Mouse (Mus musculus) granulocyte monocyte progenitor cell, adult 5-6 weeks (primary cell): ENCODE measurements around the gene Tchhl1. TPM values are rescaled to one million over a fixed set of nuclear protein-coding genes. Genes with fewer than 3 reads are reported as not detected.
"Not testable (repeated sequence)": the region's sequence is repeated elsewhere in the genome, so short reads cannot be mapped to it uniquely, and the experiment has no call there.

Experiments used
- ATAC-seq: replicated peaks from 2 replicates; pipeline ENCODE4 v1.8.0; 2016; ENCODE audit warnings: mild to moderate bottlenecking, moderate TSS enrichment, inconsistent platforms; ENCODE audit not compliant: poor library complexity, severe bottlenecking
- total RNA-seq, 2 experiments: library from RNA; stranded (forward) in 1 of 2; stranded (reverse) in 1 of 2; fragments of 200-712, 200-1000 nt in 1 of 2; fragments of >200 nt in 1 of 2; fragmentation: Nextera tagmentation in 1 of 2; gene quantifications; 2 replicates each; pipeline ENCODE4 v1.2.3; 2014 to 2017

Tchhl1 gene
- total RNA-seq (2014; fragmentation: Nextera tagmentation) (not detected in 2 replicates), total RNA-seq (2017) (not detected in 2 replicates)

- no peak for ATAC-seq
Measured at GRCm38 (mm10) chr3:93468561-93468960, at the start of gene Tchhl1. Gene Tchhl1, plus strand, starts transcription at chr3:93468754.

- ATAC-seq: no peak
Measured at GRCm38 (mm10) chr3:93431673-93432072, 36.9 kb upstream of the Tchhl1 start.

DNA sequence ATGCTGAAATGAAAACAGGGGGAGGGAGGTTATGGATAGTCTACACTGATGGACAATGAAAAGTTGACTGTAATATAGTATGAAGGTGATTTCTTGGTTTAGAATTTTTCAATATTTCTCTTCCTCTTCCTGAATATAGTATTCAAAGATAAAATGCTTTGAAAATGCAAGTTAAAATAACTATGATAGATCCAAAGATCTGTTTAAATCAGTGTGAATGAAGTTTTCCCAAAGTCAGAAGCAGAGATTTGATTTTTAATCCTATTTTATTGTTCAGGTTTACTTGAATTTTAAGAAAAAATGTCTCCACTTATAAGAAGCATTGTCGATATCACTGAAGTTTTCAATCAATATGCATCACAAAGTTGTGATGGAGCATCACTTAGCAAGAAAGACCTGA lies 26.5 kb upstream of the Tchhl1 start, which contains the start of gene Tchh:
Gene Tchh, plus strand, starts transcription at position 301 of the 400 bp plus-strand sequence.
- no peak for ATAC-seq

- peak; percentile 65 for ATAC-seq
Measured at GRCm38 (mm10) chr3:93443501-93444101, 25.0 kb upstream of the Tchhl1 start.

DNA sequence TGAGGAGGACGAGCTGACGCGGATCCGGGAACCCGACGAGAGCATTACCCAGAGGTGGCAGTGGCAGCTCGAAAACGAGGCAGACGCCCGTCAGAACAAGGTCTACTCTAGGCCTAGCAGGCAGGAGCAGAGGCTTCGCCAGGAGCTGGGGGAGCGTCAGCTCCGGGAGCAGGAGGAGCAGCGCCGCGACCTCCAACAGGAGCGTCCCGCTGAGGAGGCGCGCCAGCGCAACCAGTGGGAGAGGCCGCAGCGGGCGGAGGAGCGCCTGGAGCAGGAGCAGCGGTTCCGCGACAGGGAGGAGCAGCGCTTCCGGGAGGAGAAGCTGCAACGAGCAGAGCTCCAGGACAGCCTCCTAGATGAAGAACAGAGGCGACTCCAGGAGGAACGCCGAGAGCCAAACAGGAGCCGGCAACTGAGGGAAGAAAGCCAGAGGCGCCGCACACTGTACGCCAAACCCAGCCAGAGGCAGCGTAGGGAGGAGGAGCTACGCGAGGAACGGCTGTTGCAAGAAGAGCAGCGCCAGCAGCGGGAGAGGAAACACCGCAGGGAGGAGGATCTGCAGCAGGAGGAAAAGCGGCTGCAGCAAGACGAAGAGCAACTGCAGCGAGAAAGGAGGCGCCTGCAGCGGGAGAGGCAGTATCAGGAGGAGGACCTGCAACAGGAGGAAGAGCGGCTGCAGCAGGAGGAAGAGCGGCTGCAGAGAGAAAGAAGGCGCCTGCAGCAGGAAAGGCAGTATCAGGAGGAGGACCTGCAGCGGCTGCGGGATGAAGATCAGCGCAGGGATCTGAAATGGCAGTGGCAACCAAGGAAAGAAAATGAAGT lies 24.0 kb upstream of the Tchhl1 start:
- peak; percentile 73 for ATAC-seq

- ATAC-seq: no peak
Measured at GRCm38 (mm10) chr3:93445165-93445705, 23.3 kb upstream of the Tchhl1 start.

GRCm38 (mm10) chr3:93446128-93446755 lies 22.3 kb upstream of the Tchhl1 start:
- no peak for ATAC-seq

- not testable (repeated sequence) for ATAC-seq
Measured at GRCm38 (mm10) chr3:93446756-93447137, 21.8 kb upstream of the Tchhl1 start.

DNA sequence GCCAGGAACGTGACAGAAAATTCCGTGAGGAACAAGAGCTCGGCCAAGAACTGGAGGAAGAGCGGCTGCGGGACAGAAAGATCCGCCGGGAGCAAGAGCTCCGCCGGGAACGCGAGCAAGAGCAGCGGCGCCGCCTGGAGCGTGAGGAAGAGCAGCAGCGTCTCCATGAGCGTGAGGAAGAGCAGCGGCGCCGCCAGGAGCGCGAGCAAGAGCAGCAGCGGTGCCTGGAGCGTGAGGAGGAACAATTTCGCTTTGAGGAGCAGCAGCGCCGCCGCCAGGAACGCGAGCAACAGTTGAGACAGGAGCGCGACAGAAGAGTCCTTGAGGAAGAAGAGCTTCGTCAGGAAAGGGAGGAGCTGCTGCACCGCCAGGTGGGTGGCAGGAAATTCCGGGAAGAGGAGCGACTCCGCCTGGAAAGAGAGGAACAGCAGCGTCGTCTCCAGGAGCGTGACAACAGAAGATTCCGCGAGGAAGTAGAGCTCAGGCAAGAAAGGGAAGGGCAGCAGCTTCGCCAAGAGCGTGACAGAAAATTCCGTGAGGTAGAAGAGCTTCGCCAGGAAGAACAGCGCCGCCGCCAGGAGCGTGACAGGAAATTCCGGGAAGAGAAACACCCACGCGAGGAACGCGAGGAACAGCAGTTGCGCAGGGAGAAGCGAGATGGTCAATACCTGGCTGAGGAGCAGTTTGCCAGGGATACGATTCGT lies 21.3 kb upstream of the Tchhl1 start:
- peak; percentile 34 for ATAC-seq

DNA sequence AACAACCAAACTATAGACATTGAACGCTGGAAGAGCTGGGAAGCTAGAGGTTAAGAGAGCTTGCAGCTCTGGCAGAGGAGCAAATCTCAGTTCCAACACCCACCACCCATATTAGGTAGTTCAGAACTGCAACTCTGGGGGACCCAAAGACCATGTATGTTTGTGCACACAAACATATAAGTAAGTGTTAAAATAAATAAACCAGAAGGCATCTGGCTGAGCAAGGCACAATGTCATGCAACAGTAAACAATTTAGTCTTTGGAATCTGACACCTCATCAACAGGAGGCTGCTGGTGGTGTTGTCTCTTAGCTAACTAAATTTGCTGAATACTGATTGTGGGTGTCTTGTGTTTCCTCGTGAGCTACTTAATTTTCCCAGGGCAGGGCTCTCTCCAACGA lies 2.0 kb upstream of the Tchhl1 start:
- ATAC-seq: no peak

DNA sequence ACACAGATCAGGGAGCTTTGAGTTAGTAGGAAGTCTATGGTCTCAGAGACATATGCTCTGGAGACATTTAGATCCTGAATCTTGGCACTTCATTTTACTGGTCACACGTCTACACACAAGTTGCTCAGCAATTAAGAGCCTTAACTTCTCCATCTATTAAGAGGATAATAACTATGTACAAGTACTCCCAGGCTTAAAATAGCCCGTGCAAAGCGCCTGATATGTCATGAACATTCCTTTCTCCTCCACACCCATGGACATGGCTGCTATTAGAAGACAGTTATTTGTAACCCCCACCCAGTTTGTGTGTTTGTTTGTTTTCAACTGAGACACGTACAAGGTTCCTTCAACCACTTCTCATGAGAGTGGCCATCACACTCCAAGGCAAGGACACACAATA lies 1.4 kb upstream of the Tchhl1 start:
- ATAC-seq: no peak

DNA sequence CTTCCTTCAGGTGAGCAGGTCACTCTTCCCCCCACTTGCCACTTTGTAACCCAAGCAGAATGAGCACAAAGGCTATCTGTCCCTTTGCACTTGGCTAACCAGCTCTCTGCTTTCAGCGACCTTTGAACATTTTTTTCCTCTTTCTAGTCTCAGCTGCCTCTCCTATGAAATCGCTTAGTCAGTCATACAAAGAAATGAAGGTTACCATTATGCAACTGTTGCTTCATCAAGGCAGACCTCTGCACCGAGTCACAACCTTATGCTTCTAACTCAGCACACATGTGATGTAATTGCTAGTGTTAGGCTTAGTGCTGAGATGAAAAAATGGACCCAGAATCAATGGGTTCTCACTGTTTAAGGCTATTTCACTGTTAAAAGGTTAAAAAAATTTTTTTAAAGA lies 1.1 kb downstream of the Tchhl1 start:
- peak; percentile 79 for ATAC-seq

DNA sequence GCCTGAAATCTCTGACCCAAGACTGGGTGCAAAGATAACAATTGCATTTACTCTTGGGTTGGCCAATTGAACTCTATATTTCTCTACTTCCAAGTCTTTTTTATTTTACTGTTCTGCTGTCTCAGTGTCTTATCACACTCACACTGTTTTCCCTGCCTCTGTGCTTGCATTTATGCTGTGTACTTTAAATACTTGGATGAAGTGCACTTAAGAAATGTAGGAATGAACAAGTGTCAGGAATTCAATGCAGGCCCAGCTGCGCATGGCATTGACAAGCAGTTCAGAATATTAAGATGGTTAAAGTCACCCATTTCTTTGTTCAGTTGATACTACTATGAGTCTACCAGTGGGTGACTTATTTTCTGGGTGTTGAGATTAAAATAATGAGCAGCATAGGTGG lies 11.5 kb downstream of the Tchhl1 start:
- ATAC-seq: no peak

DNA sequence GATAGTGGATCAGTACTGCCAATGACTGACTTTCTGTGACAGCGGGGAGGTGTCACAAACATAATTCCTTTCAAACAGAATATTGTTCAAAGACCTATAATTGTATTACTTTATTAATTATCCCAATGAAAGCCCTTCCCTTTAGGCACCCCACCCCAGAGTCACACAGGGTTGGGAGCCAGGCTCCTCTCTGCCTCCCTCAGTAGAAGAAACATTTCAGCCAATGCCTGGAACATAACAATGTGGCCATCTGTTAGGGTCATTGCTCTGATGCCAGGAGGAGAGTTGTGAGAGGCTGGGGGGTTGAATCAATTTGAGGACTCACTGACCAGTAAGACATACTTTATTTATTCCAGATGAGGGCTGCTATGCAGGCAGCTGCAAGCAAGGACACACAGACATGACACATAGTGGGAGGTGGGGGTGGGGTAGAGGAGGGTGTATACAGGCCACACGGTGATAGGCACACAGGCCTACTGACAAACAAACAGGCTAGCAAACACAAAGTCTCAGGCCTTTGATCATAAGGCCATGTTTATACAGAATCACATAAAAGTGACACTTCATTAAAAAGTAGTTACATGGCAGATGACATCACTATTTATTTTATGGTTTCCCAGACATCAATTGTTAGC lies 13.5 kb downstream of the Tchhl1 start:
- ATAC-seq: no peak

DNA sequence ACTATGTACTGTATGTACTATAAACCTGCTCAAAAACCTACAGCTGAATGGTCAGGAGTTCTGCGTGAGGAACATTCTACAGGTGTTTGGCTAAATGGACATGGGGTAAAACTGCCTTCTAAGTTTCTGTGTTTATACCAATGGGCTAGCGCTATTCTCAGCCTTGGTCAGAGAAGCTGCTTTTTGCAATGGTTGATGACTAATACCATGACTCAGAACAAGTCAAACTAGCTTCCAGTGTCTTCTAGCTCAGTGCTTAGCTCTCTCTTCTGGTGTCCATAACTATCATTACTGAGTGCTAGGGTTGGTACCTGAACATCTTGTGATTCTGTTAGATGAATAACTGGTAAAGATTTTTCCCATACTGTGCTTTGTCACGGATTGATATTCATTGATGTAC lies 17.1 kb downstream of the Tchhl1 start:
- no peak for ATAC-seq

DNA sequence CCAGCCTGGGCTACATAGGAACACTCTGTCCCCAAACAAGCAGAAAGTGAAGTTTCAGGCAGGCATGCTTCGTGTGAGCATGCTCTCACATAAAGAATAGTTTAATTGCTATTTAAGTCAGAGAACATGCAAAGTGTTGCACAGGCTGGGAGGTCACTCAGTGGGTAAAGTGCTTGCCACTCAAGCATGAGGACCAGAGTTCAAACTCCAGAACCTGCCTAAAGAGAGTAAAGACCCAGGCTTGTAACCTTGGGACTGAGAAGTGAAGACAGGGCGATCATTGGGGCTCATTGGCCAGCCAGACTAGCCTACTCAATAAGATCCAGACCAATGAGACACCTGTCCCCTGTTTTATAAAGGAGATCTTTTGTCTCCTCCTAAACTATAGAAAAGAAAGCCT lies 20.0 kb downstream of the Tchhl1 start:
- no peak for ATAC-seq

- ATAC-seq: no peak
Measured at GRCm38 (mm10) chr3:93492176-93492575, 23.6 kb downstream of the Tchhl1 start.

- peak; percentile 99 for ATAC-seq
Measured at GRCm38 (mm10) chr3:93493992-93494391, 25.4 kb downstream of the Tchhl1 start.

DNA sequence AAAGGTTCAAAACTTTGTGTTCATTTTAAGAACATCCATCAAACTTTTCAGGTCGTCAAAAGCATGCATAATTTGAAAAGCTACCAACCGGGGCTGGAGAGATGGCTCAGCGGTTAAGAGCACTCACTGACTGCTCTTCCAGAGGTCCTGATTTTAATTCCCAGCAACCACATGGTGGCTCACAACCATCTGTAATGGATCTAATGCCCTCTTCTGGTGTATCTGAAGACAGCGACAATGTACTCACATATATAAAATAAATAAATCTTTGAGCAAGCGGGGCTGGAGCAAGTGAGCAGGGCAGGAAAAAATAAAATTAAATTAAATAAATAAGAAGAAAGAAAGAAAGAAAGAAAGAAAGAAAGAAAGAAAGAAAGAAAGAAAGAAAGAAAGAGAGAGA lies 26.2 kb downstream of the Tchhl1 start:
- not testable (repeated sequence) for ATAC-seq

DNA sequence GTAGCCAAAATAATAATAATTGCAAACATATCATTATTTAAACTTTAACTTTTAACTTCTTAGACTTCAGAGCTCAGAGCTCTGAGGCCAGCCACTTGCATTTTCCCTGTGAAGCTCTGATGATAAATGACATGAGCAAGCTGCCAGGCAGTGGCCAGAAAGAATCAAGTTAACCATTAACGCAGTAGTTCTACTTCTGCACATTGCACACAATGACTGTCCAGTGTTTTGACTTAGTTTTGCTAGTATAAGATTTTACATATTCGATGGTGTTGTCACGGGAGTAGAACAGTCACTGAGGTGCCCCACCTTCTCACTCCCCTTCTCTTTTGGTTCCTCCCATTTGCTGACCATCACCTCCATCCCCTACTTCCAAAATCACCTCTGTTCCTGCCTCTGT lies 28.6 kb downstream of the Tchhl1 start:
- ATAC-seq: no peak
